Mouse (Mus musculus): Measurements from ENCODE around the gene Atf4.

Gene Atf4

GRCm38 (mm10) chr15:80254847-80255645, at the start of gene Atf4:
Gene Atf4, plus strand, starts transcription at chr15:80255184.
- in situ Hi-C loops (cut with MboI, MseI) = no loop called here

- in situ Hi-C loops (cut with MboI, MseI) = no loop called here
Measured at GRCm38 (mm10) chr15:80206057-80206565, 48.9 kb upstream of the Atf4 start.

GRCm38 (mm10) chr15:80208446-80208845, 46.5 kb upstream of the Atf4 start:
- in situ Hi-C loops (cut with MboI, MseI) = no loop called here

- in situ Hi-C loops (cut with MboI, MseI) = no loop called here
Measured at GRCm38 (mm10) chr15:80213688-80214087, 41.3 kb upstream of the Atf4 start.

GRCm38 (mm10) chr15:80215716-80216479, 39.1 kb upstream of the Atf4 start:
- in situ Hi-C loops (cut with MboI, MseI) = no loop called here

GRCm38 (mm10) chr15:80216480-80216820, 38.5 kb upstream of the Atf4 start:
- in situ Hi-C loops (cut with MboI, MseI) = no loop called here

- in situ Hi-C loops (cut with MboI, MseI) = no loop called here
Measured at GRCm38 (mm10) chr15:80217476-80217875, 37.5 kb upstream of the Atf4 start.

- in situ Hi-C loops (cut with MboI, MseI) = no loop called here
Measured at GRCm38 (mm10) chr15:80219211-80219610, 35.8 kb upstream of the Atf4 start.

GRCm38 (mm10) chr15:80219705-80220657, 35.0 kb upstream of the Atf4 start:
- in situ Hi-C loops (cut with MboI, MseI) = loop anchor here (5.0 kb wide), 1 partner anchor 103 kb away; no protein-coding TSS in a partner anchor

GRCm38 (mm10) chr15:80221031-80221430, 34.0 kb upstream of the Atf4 start:
- in situ Hi-C loops (cut with MboI, MseI) = loop anchor here (5.0 kb wide), 1 partner anchor 104 kb away; no protein-coding TSS in a partner anchor

- in situ Hi-C loops (cut with MboI, MseI) = loop anchor here (5.0 kb wide), 1 partner anchor 106 kb away; no protein-coding TSS in a partner anchor
Measured at GRCm38 (mm10) chr15:80223751-80224150, 31.2 kb upstream of the Atf4 start.

GRCm38 (mm10) chr15:80225208-80225607, 29.8 kb upstream of the Atf4 start:
- in situ Hi-C loops (cut with MboI, MseI) = loop anchor here (5.0 kb wide), 1 partner anchor 37 kb away; the partner anchor contains the start of gene Rps19bp1

GRCm38 (mm10) chr15:80225796-80226195, 29.2 kb upstream of the Atf4 start:
- in situ Hi-C loops (cut with MboI, MseI) = loop anchor here (5.0 kb wide), 1 partner anchor 37 kb away; the partner anchor contains the start of gene Rps19bp1

GRCm38 (mm10) chr15:80228071-80228800, 26.7 kb upstream of the Atf4 start:
- in situ Hi-C loops (cut with MboI, MseI) = loop anchor here (5.0 kb wide), 1 partner anchor 34 kb away; the partner anchor contains the start of gene Rps19bp1

GRCm38 (mm10) chr15:80232331-80232730, 22.7 kb upstream of the Atf4 start:
- in situ Hi-C loops (cut with MboI, MseI) = no loop called here

- in situ Hi-C loops (cut with MboI, MseI) = no loop called here
Measured at GRCm38 (mm10) chr15:80233053-80233452, 21.9 kb upstream of the Atf4 start.

- in situ Hi-C loops (cut with MboI, MseI) = no loop called here
Measured at GRCm38 (mm10) chr15:80233733-80234509, 21.1 kb upstream of the Atf4 start, which contains the start of gene Mief1. Gene Mief1, plus strand, starts transcription at chr15:80234018.

GRCm38 (mm10) chr15:80235535-80235934, 19.4 kb upstream of the Atf4 start, which contains the start of gene AC140267.1:
Gene AC140267.1, plus strand, starts transcription at chr15:80235835.
- in situ Hi-C loops (cut with MboI, MseI) = no loop called here

GRCm38 (mm10) chr15:80248135-80248534, 6.8 kb upstream of the Atf4 start:
- in situ Hi-C loops (cut with MboI, MseI) = no loop called here
